Mouse (Mus musculus) lung, adult 2 months (tissue): Measurements from ENCODE around the gene Egln1. TPM values are rescaled to one million over a fixed set of nuclear protein-coding genes. Genes with fewer than 3 reads are reported as not detected.

Experiments used
- DNase-seq: peaks from one replicate; pipeline ENCODE4 v3.0.0; 2022
- H3K4me1 ChIP-seq: fragments of 200-500 bp; 2 replicates; pipeline ENCODE4 v1.6.1; 2011; ENCODE audit warnings: low read length; ENCODE audit not compliant: control insufficient read depth, insufficient read depth
- H3K4me3 ChIP-seq: fragments of 200-500 bp; replicated peaks from 2 replicates; pipeline ENCODE3; 2011; ENCODE audit warnings: low read depth, mild to moderate bottlenecking, control low read depth, low read length; ENCODE audit errors: extremely low read depth
- CTCF ChIP-seq: fragments of 200-500 bp; IDR thresholded peaks from 2 replicates; pipeline ENCODE4 v1.5.1; 2011; ENCODE audit warnings: mild to moderate bottlenecking, low read length, control low read depth; ENCODE audit not compliant: insufficient read depth
- POLR2A ChIP-seq: fragments of 200-500 bp; IDR thresholded peaks from 2 replicates; pipeline ENCODE4 v1.6.1; 2011; ENCODE audit warnings: low read depth, mild to moderate bottlenecking, control low read depth, low read length, borderline replicate concordance; ENCODE audit errors: extremely low read depth
- WGBS: fragments of 180-500 bp; shearing (Covaris S2); methylation state at CpG from one replicate; pipeline ENCODE4 v1.1.7; 2018; 5-methylcytosine and 5-hydroxymethylcytosine counted together
- polyA plus RNA-seq: library from polyadenylated mRNA; depleted of rRNA; stranded (reverse); fragments of >200 nt; gene quantifications from 2 replicates; pipeline ENCODE4 v1.2.3, GENCODE M21; 2012

Gene Egln1
- polyA plus RNA-seq, 1 experiment, result 40.2 TPM

DNA sequence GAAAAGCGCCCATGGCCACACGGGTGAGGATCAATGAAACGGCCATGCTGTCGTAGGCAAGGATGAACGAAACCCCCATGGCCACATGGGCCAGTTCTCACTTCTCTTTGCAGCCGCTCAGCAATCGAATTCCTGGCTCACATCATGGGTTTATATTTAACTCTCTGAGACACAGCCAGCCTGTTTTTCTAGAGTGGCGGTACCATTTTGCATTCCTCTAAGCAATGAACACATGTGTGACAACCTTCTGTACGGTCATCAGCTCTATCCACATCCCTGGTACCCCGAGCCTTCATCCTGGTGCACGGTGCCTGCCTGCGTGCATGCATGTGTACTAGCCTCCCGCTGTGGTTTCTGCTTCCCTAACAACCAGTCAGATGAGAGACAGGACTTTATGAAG is 19.0 kb downstream of the Egln1 start:
- no peak for DNase-seq
- TF ChIP-seq POLR2A (no peak), CTCF (no peak)
- Histone ChIP-seq H3K4me1 (peaks cover 17% of the 10 kb centered on the region), H3K4me3 (no peak overlapping the region)
- WGBS, result 81% methylated on average over 13 of the region's 13 CpGs

DNA sequence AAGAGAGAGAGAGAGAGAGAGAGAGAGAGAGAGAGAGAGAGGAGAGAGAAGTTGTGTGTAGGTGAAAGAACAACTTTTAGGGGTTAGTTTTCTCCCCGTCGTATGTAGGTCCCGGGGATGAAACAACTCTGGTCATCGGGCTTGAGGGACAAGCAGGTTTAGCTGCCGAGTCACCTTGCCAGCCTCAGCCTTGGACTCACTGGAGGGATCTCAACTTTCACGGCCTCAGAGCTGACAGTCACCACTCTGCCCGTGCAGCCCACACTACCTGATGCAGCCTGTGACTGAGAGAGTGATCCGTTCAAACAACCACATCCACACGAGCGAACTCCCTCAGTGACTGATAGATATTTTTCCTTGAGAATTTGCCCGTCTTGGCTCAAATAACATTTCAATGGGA is 20.1 kb downstream of the Egln1 start:
- peaks cover 21% of the 10 kb centered on the region for H3K4me1 ChIP-seq
- H3K4me3 ChIP-seq, result no peak overlapping the region
- no peak for DNase-seq
- WGBS, result 76% methylated on average over 11 of the region's 11 CpGs
- no peak for TF ChIP-seq POLR2A
- no peak for TF ChIP-seq CTCF

DNA sequence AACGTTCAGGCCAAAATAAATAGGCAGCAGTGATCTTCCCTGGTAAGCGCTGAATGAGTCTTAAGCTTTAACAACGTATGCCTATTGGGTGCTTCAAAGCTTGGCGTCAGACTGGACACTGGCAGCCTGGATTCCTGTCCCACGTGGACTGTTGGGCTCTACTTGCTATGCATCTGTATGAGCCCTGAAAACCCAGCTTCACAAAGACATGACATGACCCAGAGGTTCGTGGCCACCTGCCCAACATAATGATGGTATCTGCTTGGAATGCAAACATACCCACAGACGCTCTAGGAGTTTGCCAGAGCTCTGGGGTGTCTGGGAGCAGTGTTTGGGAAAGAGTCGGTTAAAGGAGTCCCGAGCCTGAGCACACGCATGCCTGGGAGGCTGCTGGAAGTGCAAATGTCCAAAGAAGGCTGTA is 22.8 kb downstream of the Egln1 start:
- H3K4me1 ChIP-seq, result peaks cover 31% of the 10 kb centered on the region
- WGBS, result 18% methylated on average over 10 of the region's 10 CpGs
- peak; percentile 32 for DNase-seq

DNA sequence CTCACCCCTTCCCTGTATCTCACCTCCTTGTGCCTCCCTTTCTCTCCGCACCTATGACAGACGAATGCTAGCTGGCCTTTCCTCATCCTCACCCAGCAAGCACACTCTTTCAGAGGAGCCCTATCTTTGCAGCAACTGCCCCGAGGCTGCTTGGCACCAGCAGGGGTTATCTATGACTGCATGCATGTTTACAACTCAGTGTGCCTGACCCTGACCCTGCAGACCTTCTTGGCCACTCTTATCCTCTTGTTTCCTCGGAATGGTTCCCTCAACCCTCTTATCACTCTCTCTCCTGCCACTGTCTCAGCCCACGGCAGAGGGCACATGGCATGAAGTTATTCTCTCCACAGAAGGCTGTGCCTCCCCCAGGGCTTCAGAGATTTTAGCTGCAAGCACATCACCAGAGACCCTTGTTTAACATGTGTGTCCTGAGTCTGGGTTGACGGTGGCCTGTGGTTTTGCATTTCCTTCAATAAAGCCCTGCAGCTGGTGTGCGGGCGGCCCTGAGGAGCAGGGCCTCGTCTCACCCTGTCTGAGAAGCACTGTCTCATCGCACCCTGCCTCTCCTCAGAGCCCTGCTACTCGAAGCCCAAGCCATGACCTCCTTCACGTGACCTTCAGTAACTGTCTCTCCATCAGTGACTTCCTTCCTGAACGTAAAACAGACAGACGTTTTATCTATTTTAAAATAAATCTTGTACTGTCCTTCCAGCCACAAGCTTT is 23.4 kb downstream of the Egln1 start:
- DNase-seq, result no peak
- peaks cover 35% of the 10 kb centered on the region for H3K4me1 ChIP-seq

More for the DNA sequence above, 22.8 kb downstream of the Egln1 start:
- no peak overlapping the region for H3K4me3 ChIP-seq
- no peak for TF ChIP-seq POLR2A
- no peak for TF ChIP-seq CTCF

GRCm38 (mm10) chr8:124923971-124924652 is 25.0 kb downstream of the Egln1 start:
- Histone ChIP-seq H3K4me3 (no peak overlapping the region), H3K4me1 (peaks cover 35% of the 10 kb centered on the region)
- WGBS, result 69% methylated on average over 15 of the region's 15 CpGs
- TF ChIP-seq POLR2A (no peak), CTCF (no peak)
- DNase-seq, result peak; percentile 20

More for the DNA sequence above, 23.4 kb downstream of the Egln1 start:
- 42% methylated on average over 14 of the region's 14 CpGs for WGBS
- TF ChIP-seq CTCF (no peak), POLR2A (no peak)
- no peak overlapping the region for H3K4me3 ChIP-seq

DNA sequence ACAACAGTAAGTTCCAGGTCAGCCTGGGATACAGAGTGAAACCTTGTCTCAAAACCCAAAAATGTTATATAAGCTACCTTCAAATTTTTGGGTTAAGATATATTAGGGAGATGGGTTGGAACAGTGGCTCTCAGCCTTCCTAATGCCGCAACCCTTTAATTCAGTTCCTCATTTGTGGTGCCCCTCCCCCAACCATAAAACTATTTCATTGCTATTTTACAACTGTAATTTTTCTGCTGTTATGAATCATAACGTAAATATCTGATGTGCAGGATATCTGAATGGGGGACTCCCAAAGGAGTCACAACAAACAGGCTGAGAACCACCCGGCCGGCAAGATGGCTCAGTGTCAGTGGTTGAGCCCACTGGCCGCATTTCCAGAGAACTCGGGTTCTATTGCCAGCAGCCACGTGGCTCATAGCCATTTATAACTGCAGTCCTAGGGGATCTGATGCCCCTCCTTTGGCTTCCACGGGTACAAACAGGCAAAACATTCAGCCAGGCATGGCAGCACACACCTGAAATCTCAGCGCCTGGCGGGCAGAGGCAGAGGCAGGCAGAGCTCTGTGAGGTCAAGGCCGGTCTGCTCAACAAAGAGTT is 26.5 kb downstream of the Egln1 start:
- TF ChIP-seq CTCF, result no peak
- no peak for TF ChIP-seq POLR2A

GRCm38 (mm10) chr8:124921369-124922279 is 27.5 kb downstream of the Egln1 start:
- Histone ChIP-seq H3K4me1 (peaks cover 29% of the 10 kb centered on the region), H3K4me3 (no peak overlapping the region)
- peak; percentile 32 for DNase-seq
- WGBS, result 35% methylated on average over 18 of the region's 18 CpGs
- no peak for TF ChIP-seq POLR2A
- no peak for TF ChIP-seq CTCF

More for the DNA sequence above, 26.5 kb downstream of the Egln1 start:
- DNase-seq, result no peak
- 50% methylated on average over 11 of the region's 11 CpGs for WGBS
- Histone ChIP-seq H3K4me1 (peaks cover 35% of the 10 kb centered on the region), H3K4me3 (no peak overlapping the region)

- 79% methylated on average over 18 of the region's 18 CpGs for WGBS
- H3K4me3 ChIP-seq, result no peak overlapping the region
- no peak for DNase-seq
- peaks cover 11% of the 10 kb centered on the region for H3K4me1 ChIP-seq
- TF ChIP-seq CTCF (no peak), POLR2A (no peak)
Observed at GRCm38 (mm10) chr8:124917741-124918484, 31.2 kb downstream of the Egln1 start.
